Comparison of ENCODE assay signal across 8 mouse cellular contexts in genomic region chr3:108571443-108572294, GRCm38 (mm10). TPM values are rescaled to one million over a fixed set of nuclear protein-coding genes. Genes with fewer than 3 reads are reported as not detected.
DNase-seq lines count a peak whose midpoint lies in the region; ATAC-seq lines count a peak whose summit lies in the region.

Gene Taf13 (plus strand): TSS chr3:108571698.

- WGBS in heart, embryonic 13.5 days: 1% methylated on average over 42 of the region's 42 CpGs
- WGBS in liver, embryonic 12.5 days (ENCODE audit: insufficient replicate concordance): under 1% methylated on average over 42 of the region's 42 CpGs
- WGBS in stomach, embryonic 15.5 days: 1% methylated on average over 42 of the region's 42 CpGs

- peak; percentile 99 for ATAC-seq in erythroid progenitor cell, adult 5-6 weeks (replicated peaks; ENCODE audit: low FRiP score, poor library complexity, severe bottlenecking)
- peak; percentile 97 for ATAC-seq in heart, embryonic 13.5 days (ENCODE audit: extremely low read depth, insufficient number of reproducible peaks, low FRiP score, low TSS enrichment)
- peak; percentile 99 for ATAC-seq in liver, embryonic 12.5 days
- peak; percentile 99 for ATAC-seq in stomach, embryonic 15.5 days (ENCODE audit: insufficient read depth, low FRiP score, low read depth)

- H3K9ac ChIP-seq in heart, embryonic 13.5 days: peak within 1 kb of the TSS; percentile 89
- peak within 1 kb of the TSS; percentile 84 for H3K9ac ChIP-seq in liver, embryonic 12.5 days
- H3K9ac ChIP-seq in stomach, embryonic 15.5 days: peak within 1 kb of the TSS; percentile 76

- DNase-seq in CD4-positive helper T cell, adult 2 months (ENCODE audit: low read depth, low spot score): peak; percentile 98
- DNase-seq in brain, embryonic 18.5 days (ENCODE audit: low read depth, low spot score): peak; percentile 94
- peak; percentile 97 for DNase-seq in kidney, postnatal 10 days
- peak; percentile 94 to 96 for DNase-seq in natural killer cell, adult 2 months (ENCODE audit: low spot score in 2 of 2)

- H3K36me3 ChIP-seq in heart, embryonic 13.5 days: no peaks in the 10 kb centered on the region
- peaks cover 4% of the 10 kb centered on the region; the same call in 1 of the 2 replicates for H3K36me3 ChIP-seq in liver, embryonic 12.5 days
- H3K36me3 ChIP-seq in stomach, embryonic 15.5 days: no peaks in the 10 kb centered on the region

- no peaks in the 10 kb centered on the region for H3K9me3 ChIP-seq in heart, embryonic 13.5 days
- H3K9me3 ChIP-seq in liver, embryonic 12.5 days (replicated peaks): no peaks in the 10 kb centered on the region
- no peaks in the 10 kb centered on the region for H3K9me3 ChIP-seq in stomach, embryonic 15.5 days

- H3K27me3 ChIP-seq in heart, embryonic 13.5 days (replicated peaks): peaks cover 13% of the 10 kb centered on the region; the same call in 1 of the 2 replicates
- peaks cover 16% of the 10 kb centered on the region; the same call in 1 of the 2 replicates for H3K27me3 ChIP-seq in liver, embryonic 12.5 days (replicated peaks)
- H3K27me3 ChIP-seq in stomach, embryonic 15.5 days (replicated peaks): no peaks in the 10 kb centered on the region

- peak within 1 kb of the TSS; percentile 69 for H3K27ac ChIP-seq in heart, embryonic 13.5 days (replicated peaks)
- peak within 1 kb of the TSS; percentile 75 for H3K27ac ChIP-seq in liver, embryonic 12.5 days
- H3K27ac ChIP-seq in stomach, embryonic 15.5 days: peak within 1 kb of the TSS; percentile 64

- H3K4me2 ChIP-seq in heart, embryonic 13.5 days: peak within 1 kb of the TSS; percentile 77
- peak within 1 kb of the TSS; percentile 85 for H3K4me2 ChIP-seq in liver, embryonic 12.5 days
- peak within 1 kb of the TSS; percentile 61 for H3K4me2 ChIP-seq in stomach, embryonic 15.5 days

- H3K4me3 ChIP-seq in heart, embryonic 13.5 days: peak within 1 kb of the TSS; percentile 70
- peak within 1 kb of the TSS; percentile 79 for H3K4me3 ChIP-seq in liver, embryonic 12.5 days
- peak within 1 kb of the TSS; percentile 68 for H3K4me3 ChIP-seq in stomach, embryonic 15.5 days (replicated peaks)

- H3K4me1 ChIP-seq in heart, embryonic 13.5 days: peaks cover 16% of the 10 kb centered on the region
- H3K4me1 ChIP-seq in liver, embryonic 12.5 days: peaks cover 34% of the 10 kb centered on the region
- H3K4me1 ChIP-seq in stomach, embryonic 15.5 days: peaks cover 6% of the 10 kb centered on the region; the same call in 1 of the 2 replicates

RNA-seq across cellular contexts. Expression of gene Taf13, which starts in this region (rescaled TPM):
- 1.7 and 7.6 TPM in 2 replicates for total RNA-seq in erythroid progenitor cell, adult 5-6 weeks (2015; ENCODE audit: low replicate concordance)
- 4.1 and 5.1 TPM in 2 replicates for total RNA-seq in erythroid progenitor cell, adult 5-6 weeks (2017; ENCODE audit: low replicate concordance)
- 27.0 and 29.0 TPM in 2 replicates for polyA plus RNA-seq in heart, embryonic 13.5 days (2015; fragmentation: Nextera tagmentation; extraction: Ambion mirVana)
- 13.4 and 16.4 TPM in 2 replicates for polyA plus RNA-seq in liver, embryonic 12.5 days (2016; fragmentation: Nextera tagmentation; extraction: Ambion mirVana)
- polyA plus RNA-seq in stomach, embryonic 15.5 days (2015; fragmentation: Nextera tagmentation; extraction: Ambion mirVana): 43.5 and 44.7 TPM in 2 replicates

Comparison
In these comparisons a context has a peak if more than half of its experiments do, and no peak if none do; other contexts are left out.
1. Peak in every context shown above with its lines: DNase-seq, ATAC-seq, H3K4me3 ChIP-seq and H3K27ac ChIP-seq.